Mouse (Mus musculus) A20 (cell line): Measurements from ENCODE around the gene Slc7a10.
A peak's percentile ranks its signal among the peaks of the same experiment; 100 is the strongest.

ENCODE experiments used
- DNase-seq: peaks from one replicate; pipeline ENCODE4 v3.0.0-alpha.2; 2011; ENCODE audit warnings: low read depth, low spot score

Slc7a10 gene

GRCm38 (mm10) chr7:35172519-35172918 lies 13.7 kb upstream of the Slc7a10 start:
- no peak for DNase-seq

- no peak for DNase-seq
Observed at GRCm38 (mm10) chr7:35175533-35175932, 10.7 kb upstream of the Slc7a10 start.

GRCm38 (mm10) chr7:35176412-35177381 lies 9.5 kb upstream of the Slc7a10 start:
- DNase-seq, result peak; percentile 78

GRCm38 (mm10) chr7:35184833-35185724 lies 1.1 kb upstream of the Slc7a10 start:
- no peak for DNase-seq

- DNase-seq, result no peak
Observed at GRCm38 (mm10) chr7:35189699-35190098, 3.5 kb downstream of the Slc7a10 start.

GRCm38 (mm10) chr7:35191276-35191675 lies 5.1 kb downstream of the Slc7a10 start:
- no peak for DNase-seq

GRCm38 (mm10) chr7:35197022-35197421 lies 10.8 kb downstream of the Slc7a10 start:
- no peak for DNase-seq

- no peak for DNase-seq
Observed at GRCm38 (mm10) chr7:35198981-35199754, 13.0 kb downstream of the Slc7a10 start.

GRCm38 (mm10) chr7:35199755-35200154 lies 13.6 kb downstream of the Slc7a10 start:
- no peak for DNase-seq

GRCm38 (mm10) chr7:35211791-35212190 lies 25.6 kb downstream of the Slc7a10 start:
- DNase-seq, result no peak

GRCm38 (mm10) chr7:35214442-35215222 lies 28.4 kb downstream of the Slc7a10 start:
- DNase-seq, result no peak

- DNase-seq, result no peak
Observed at GRCm38 (mm10) chr7:35215225-35215624, 29.0 kb downstream of the Slc7a10 start, which contains the start of gene Lrp3. Gene Lrp3, minus strand, starts transcription at chr7:35215498.

- no peak for DNase-seq
Observed at GRCm38 (mm10) chr7:35215731-35216130, 29.5 kb downstream of the Slc7a10 start.

GRCm38 (mm10) chr7:35220694-35221365 lies 34.6 kb downstream of the Slc7a10 start:
- DNase-seq, result no peak

- DNase-seq, result peak; percentile 65
Observed at GRCm38 (mm10) chr7:35230333-35230732, 44.1 kb downstream of the Slc7a10 start.

GRCm38 (mm10) chr7:35232796-35233455 lies 46.7 kb downstream of the Slc7a10 start:
- no peak for DNase-seq

- DNase-seq, result no peak
Observed at GRCm38 (mm10) chr7:35233861-35234260, 47.7 kb downstream of the Slc7a10 start.

GRCm38 (mm10) chr7:35234361-35235245 lies 48.4 kb downstream of the Slc7a10 start:
- DNase-seq, result peak; percentile 95
